Mouse (Mus musculus): ENCODE results near the gene Sept14. TPM values are rescaled to one million over a fixed set of nuclear protein-coding genes. Genes with fewer than 3 reads are reported as not detected.

Gene Sept14
- polyA plus RNA-seq (2015; fragmentation: Nextera tagmentation; extraction: Ambion mirVana): not detected in 2 replicates

GRCm38 (mm10) chr5:129708412-129708811 is at the start of gene Sept14:
TSS of gene Sept14 (minus strand) at chr5:129708512.
- Histone ChIP-seq H3K9me3 (replicated peaks; ENCODE audit: control insufficient read depth, low read length) (no peaks in the 10 kb centered on the region), H3K4me2 (ENCODE audit: low read depth, low read length) (no peak within 1 kb of the TSS), H3K36me3 (ENCODE audit: control insufficient read depth, insufficient read depth) (no peaks in the 10 kb centered on the region), H3K27me3 (ENCODE audit: control insufficient read depth, insufficient read depth, low read length) (no peaks in the 10 kb centered on the region; the same call in 1 of the 2 replicates), H3K9ac (ENCODE audit: low read length) (no peak within 1 kb of the TSS), H3K27ac (ENCODE audit: low read length) (no peak within 1 kb of the TSS), H3K4me3 (ENCODE audit: low read length) (no peak within 1 kb of the TSS), H3K4me1 (ENCODE audit: control insufficient read depth, insufficient read depth, low read length) (no peaks in the 10 kb centered on the region)
- WGBS: 55% methylated on average over 2 of the region's 2 CpGs
- ATAC-seq (replicated peaks; ENCODE audit: extremely low read depth, insufficient read depth, low FRiP score): no peak

GRCm38 (mm10) chr5:129756886-129757285 is 48.6 kb upstream of the Sept14 start:
- no peaks in the 10 kb centered on the region for H3K4me1 ChIP-seq (ENCODE audit: control insufficient read depth, insufficient read depth, low read length)
- H3K36me3 ChIP-seq (ENCODE audit: control insufficient read depth, insufficient read depth): peaks cover 34% of the 10 kb centered on the region
- H3K9ac ChIP-seq (ENCODE audit: low read length): no peak overlapping the region
- no peak overlapping the region for H3K4me3 ChIP-seq (ENCODE audit: low read length)
- H3K27me3 ChIP-seq (ENCODE audit: control insufficient read depth, insufficient read depth, low read length): no peaks in the 10 kb centered on the region
- no peaks in the 10 kb centered on the region for H3K9me3 ChIP-seq (replicated peaks; ENCODE audit: control insufficient read depth, low read length)
- ATAC-seq (replicated peaks; ENCODE audit: extremely low read depth, insufficient read depth, low FRiP score): no peak
- no peak overlapping the region for H3K27ac ChIP-seq (ENCODE audit: low read length)
- 90% methylated on average over 20 of the region's 20 CpGs for WGBS
- H3K4me2 ChIP-seq (ENCODE audit: low read depth, low read length): no peak overlapping the region

GRCm38 (mm10) chr5:129744050-129744449 is 35.7 kb upstream of the Sept14 start:
- H3K27ac ChIP-seq (ENCODE audit: low read length): peak overlapping the region; percentile 66
- H3K36me3 ChIP-seq (ENCODE audit: control insufficient read depth, insufficient read depth): peaks cover 63% of the 10 kb centered on the region
- no peak for ATAC-seq (replicated peaks; ENCODE audit: extremely low read depth, insufficient read depth, low FRiP score)
- 28% methylated on average over 6 of the region's 6 CpGs for WGBS
- H3K9ac ChIP-seq (ENCODE audit: low read length): peak overlapping the region; percentile 50
- no peaks in the 10 kb centered on the region for H3K27me3 ChIP-seq (ENCODE audit: control insufficient read depth, insufficient read depth, low read length)
- peak overlapping the region; percentile 15; the same call in 1 of the 2 replicates for H3K4me2 ChIP-seq (ENCODE audit: low read depth, low read length)
- no peaks in the 10 kb centered on the region for H3K9me3 ChIP-seq (replicated peaks; ENCODE audit: control insufficient read depth, low read length)
- no peak overlapping the region for H3K4me3 ChIP-seq (ENCODE audit: low read length)
- H3K4me1 ChIP-seq (ENCODE audit: control insufficient read depth, insufficient read depth, low read length): peaks cover 13% of the 10 kb centered on the region

DNA sequence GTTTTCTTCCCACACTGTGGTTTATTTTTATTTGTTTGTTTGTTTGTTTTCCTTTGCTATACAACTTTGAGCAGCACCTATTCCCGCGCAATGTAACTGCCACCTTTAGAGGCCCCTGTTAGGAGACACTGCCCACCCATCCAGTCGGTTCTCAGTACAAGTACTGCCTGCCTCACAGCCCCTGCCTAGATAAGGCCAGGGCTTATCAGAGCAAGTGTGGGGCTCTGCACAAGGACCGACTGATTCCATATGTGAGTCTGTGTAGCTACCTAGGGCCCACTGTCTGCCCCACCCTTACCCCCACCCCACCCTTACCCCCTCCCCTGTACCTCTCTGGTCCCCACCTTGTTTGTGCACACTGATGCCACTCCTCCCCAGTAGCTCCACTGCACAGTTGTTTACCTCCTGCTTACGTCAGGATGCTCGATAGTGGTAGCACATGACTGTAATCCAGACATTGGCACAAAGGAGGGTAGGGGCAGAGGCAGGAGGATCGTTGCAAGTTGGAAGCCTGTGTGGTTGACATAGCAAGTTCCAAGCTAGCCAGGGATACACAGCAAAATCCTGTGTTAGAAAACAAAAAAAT is 34.7 kb upstream of the Sept14 start:
- 37% methylated on average over 7 of the region's 7 CpGs for WGBS
- ATAC-seq (replicated peaks; ENCODE audit: extremely low read depth, insufficient read depth, low FRiP score): peak; percentile 21; the same call in 1 of the 2 replicates
- peaks cover 53% of the 10 kb centered on the region for H3K36me3 ChIP-seq (ENCODE audit: control insufficient read depth, insufficient read depth)
- H3K9me3 ChIP-seq (replicated peaks; ENCODE audit: control insufficient read depth, low read length): no peaks in the 10 kb centered on the region
- H3K4me3 ChIP-seq (ENCODE audit: low read length): no peak overlapping the region
- H3K27ac ChIP-seq (ENCODE audit: low read length): no peak overlapping the region
- peaks cover 13% of the 10 kb centered on the region for H3K4me1 ChIP-seq (ENCODE audit: control insufficient read depth, insufficient read depth, low read length)
- H3K4me2 ChIP-seq (ENCODE audit: low read depth, low read length): no peak overlapping the region
- no peak overlapping the region for H3K9ac ChIP-seq (ENCODE audit: low read length)
- H3K27me3 ChIP-seq (ENCODE audit: control insufficient read depth, insufficient read depth, low read length): no peaks in the 10 kb centered on the region

DNA sequence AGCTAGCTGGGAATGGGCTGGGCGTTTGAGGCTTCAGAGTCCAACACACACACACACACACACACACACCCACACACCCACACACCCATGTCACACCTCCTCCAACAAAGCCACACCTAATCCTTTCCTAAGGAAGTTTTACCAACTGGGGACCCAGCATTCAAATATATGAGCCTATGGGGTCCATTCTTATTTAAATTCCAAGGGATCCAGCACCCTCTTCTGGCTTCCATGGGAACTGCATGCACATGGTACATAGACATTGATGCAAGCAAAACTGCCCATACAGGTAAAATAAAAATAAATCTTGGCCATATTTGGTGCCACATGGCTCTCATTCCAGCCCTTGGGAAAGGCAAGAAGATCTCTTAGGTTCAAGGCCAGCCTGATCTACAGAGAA is 32.7 kb upstream of the Sept14 start:
- Histone ChIP-seq H3K9ac (ENCODE audit: low read length) (no peak overlapping the region), H3K4me2 (ENCODE audit: low read depth, low read length) (no peak overlapping the region), H3K27me3 (ENCODE audit: control insufficient read depth, insufficient read depth, low read length) (no peaks in the 10 kb centered on the region), H3K4me3 (ENCODE audit: low read length) (no peak overlapping the region), H3K27ac (ENCODE audit: low read length) (no peak overlapping the region), H3K4me1 (ENCODE audit: control insufficient read depth, insufficient read depth, low read length) (peaks cover 13% of the 10 kb centered on the region), H3K36me3 (ENCODE audit: control insufficient read depth, insufficient read depth) (peaks cover 37% of the 10 kb centered on the region), H3K9me3 (replicated peaks; ENCODE audit: control insufficient read depth, low read length) (no peaks in the 10 kb centered on the region)
- no peak for ATAC-seq (replicated peaks; ENCODE audit: extremely low read depth, insufficient read depth, low FRiP score)
- 94% methylated on average over 1 of the region's 1 CpGs for WGBS

GRCm38 (mm10) chr5:129731021-129731420 is 22.7 kb upstream of the Sept14 start:
- peak; percentile 79 for ATAC-seq (replicated peaks; ENCODE audit: extremely low read depth, insufficient read depth, low FRiP score)

GRCm38 (mm10) chr5:129730344-129730743 is 22.0 kb upstream of the Sept14 start:
- peak; percentile 78 for ATAC-seq (replicated peaks; ENCODE audit: extremely low read depth, insufficient read depth, low FRiP score)
- Histone ChIP-seq H3K9ac (ENCODE audit: low read length) (peak overlapping the region; percentile 14), H3K27ac (ENCODE audit: low read length) (peak overlapping the region; percentile 95), H3K4me3 (ENCODE audit: low read length) (0 out of 2 replicates have a peak overlapping the region, but pooled peaks have one; percentile 17), H3K27me3 (ENCODE audit: control insufficient read depth, insufficient read depth, low read length) (no peaks in the 10 kb centered on the region), H3K9me3 (replicated peaks; ENCODE audit: control insufficient read depth, low read length) (no peaks in the 10 kb centered on the region), H3K36me3 (ENCODE audit: control insufficient read depth, insufficient read depth) (peaks cover 2% of the 10 kb centered on the region), H3K4me1 (ENCODE audit: control insufficient read depth, insufficient read depth, low read length) (peaks cover 38% of the 10 kb centered on the region), H3K4me2 (ENCODE audit: low read depth, low read length) (peak overlapping the region; percentile 55)
- WGBS: 22% methylated on average over 11 of the region's 11 CpGs

More at GRCm38 (mm10) chr5:129731021-129731420, 22.7 kb upstream of the Sept14 start:
- Histone ChIP-seq H3K4me1 (ENCODE audit: control insufficient read depth, insufficient read depth, low read length) (peaks cover 38% of the 10 kb centered on the region), H3K4me3 (ENCODE audit: low read length) (no peak overlapping the region), H3K9ac (ENCODE audit: low read length) (peak overlapping the region; percentile 28), H3K9me3 (replicated peaks; ENCODE audit: control insufficient read depth, low read length) (no peaks in the 10 kb centered on the region), H3K4me2 (ENCODE audit: low read depth, low read length) (peak overlapping the region; percentile 55), H3K27ac (ENCODE audit: low read length) (peak overlapping the region; percentile 95), H3K27me3 (ENCODE audit: control insufficient read depth, insufficient read depth, low read length) (no peaks in the 10 kb centered on the region), H3K36me3 (ENCODE audit: control insufficient read depth, insufficient read depth) (peaks cover 2% of the 10 kb centered on the region)
- WGBS: 39% methylated on average over 5 of the region's 5 CpGs

- H3K4me2 ChIP-seq (ENCODE audit: low read depth, low read length): peak overlapping the region; percentile 55
- WGBS: 18% methylated on average over 11 of the region's 11 CpGs
- peak overlapping the region; percentile 14 for H3K9ac ChIP-seq (ENCODE audit: low read length)
- no peaks in the 10 kb centered on the region for H3K9me3 ChIP-seq (replicated peaks; ENCODE audit: control insufficient read depth, low read length)
- peak; percentile 39; the same call in 1 of the 2 replicates for ATAC-seq (replicated peaks; ENCODE audit: extremely low read depth, insufficient read depth, low FRiP score)
- peaks cover 42% of the 10 kb centered on the region for H3K4me1 ChIP-seq (ENCODE audit: control insufficient read depth, insufficient read depth, low read length)
- H3K4me3 ChIP-seq (ENCODE audit: low read length): peak overlapping the region; percentile 17; the same call in 1 of the 2 replicates
- peaks cover 2% of the 10 kb centered on the region; the same call in 1 of the 2 replicates for H3K36me3 ChIP-seq (ENCODE audit: control insufficient read depth, insufficient read depth)
- H3K27ac ChIP-seq (ENCODE audit: low read length): peak overlapping the region; percentile 95
- no peaks in the 10 kb centered on the region for H3K27me3 ChIP-seq (ENCODE audit: control insufficient read depth, insufficient read depth, low read length)
Observed at GRCm38 (mm10) chr5:129729286-129729685, 21.0 kb upstream of the Sept14 start.

GRCm38 (mm10) chr5:129726784-129727183 is 18.5 kb upstream of the Sept14 start:
- Histone ChIP-seq H3K4me2 (ENCODE audit: low read depth, low read length) (peak overlapping the region; percentile 62), H3K9ac (ENCODE audit: low read length) (peak overlapping the region; percentile 94), H3K27ac (ENCODE audit: low read length) (peak overlapping the region; percentile 99; the same call in 1 of the 2 replicates), H3K4me3 (ENCODE audit: low read length) (peak overlapping the region; percentile 82), H3K9me3 (replicated peaks; ENCODE audit: control insufficient read depth, low read length) (no peaks in the 10 kb centered on the region), H3K36me3 (ENCODE audit: control insufficient read depth, insufficient read depth) (no peaks in the 10 kb centered on the region), H3K27me3 (ENCODE audit: control insufficient read depth, insufficient read depth, low read length) (no peaks in the 10 kb centered on the region), H3K4me1 (ENCODE audit: control insufficient read depth, insufficient read depth, low read length) (peaks cover 46% of the 10 kb centered on the region)
- ATAC-seq (replicated peaks; ENCODE audit: extremely low read depth, insufficient read depth, low FRiP score): no peak
- WGBS: 74% methylated on average over 3 of the region's 3 CpGs
